Mouse (Mus musculus) kidney, postnatal 14 days (tissue): ENCODE data around the gene Sema3a.
"Not testable (repeated sequence)": the region's sequence is repeated elsewhere in the genome, so short reads cannot be mapped to it uniquely, and the experiment has no call there.

Source experiments
- DNase-seq: peaks from one replicate; pipeline ENCODE4 v3.0.0; 2022; ENCODE audit warnings: mixed read lengths

The Sema3a gene

GRCm38 (mm10) chr5:13573867-13574266, 448.7 kb downstream of the Sema3a start:
- no peak for DNase-seq

- DNase-seq = no peak
These were observed 453.9 kb downstream of the Sema3a start for GRCm38 (mm10) chr5:13579123-13579522.

- DNase-seq = peak; percentile 7
These were observed 460.5 kb downstream of the Sema3a start for GRCm38 (mm10) chr5:13585559-13586207.

- DNase-seq = no peak
These were observed 469.2 kb downstream of the Sema3a start for GRCm38 (mm10) chr5:13594422-13594821.

GRCm38 (mm10) chr5:13611631-13612030, 486.4 kb downstream of the Sema3a start:
- no peak for DNase-seq

GRCm38 (mm10) chr5:13612088-13612487, 486.9 kb downstream of the Sema3a start:
- DNase-seq = no peak

- DNase-seq = not testable (repeated sequence)
These were observed 489.4 kb downstream of the Sema3a start for GRCm38 (mm10) chr5:13614575-13614974.

GRCm38 (mm10) chr5:13615907-13616306, 490.7 kb downstream of the Sema3a start:
- DNase-seq = no peak

GRCm38 (mm10) chr5:13622578-13622977, 497.4 kb downstream of the Sema3a start:
- no peak for DNase-seq

- DNase-seq = no peak
These were observed 499.5 kb downstream of the Sema3a start for GRCm38 (mm10) chr5:13624754-13625153.

- no peak for DNase-seq
These were observed 500.9 kb downstream of the Sema3a start for GRCm38 (mm10) chr5:13626093-13626492.

GRCm38 (mm10) chr5:13628606-13629311, 503.5 kb downstream of the Sema3a start:
- DNase-seq = peak; percentile 85

- no peak for DNase-seq
These were observed 504.7 kb downstream of the Sema3a start for GRCm38 (mm10) chr5:13629916-13630315.

- DNase-seq = no peak
These were observed 505.5 kb downstream of the Sema3a start for GRCm38 (mm10) chr5:13630692-13631091.

GRCm38 (mm10) chr5:13636237-13636636, 511.0 kb downstream of the Sema3a start:
- DNase-seq = no peak
